Mouse (Mus musculus): Measurements from ENCODE around the gene Pard3b. TPM values are rescaled to one million over a fixed set of nuclear protein-coding genes. Genes with fewer than 3 reads are reported as not detected.

Gene Pard3b
- 0.46 TPM for polyA plus RNA-seq (2017; shearing (Covaris generic))

GRCm38 (mm10) chr1:61638347-61639111 is at the start of gene Pard3b:
TSS of gene Pard3b (plus strand) at chr1:61638824.

